Mouse (Mus musculus): Measurements from ENCODE around the gene Prim2. TPM values are rescaled to one million over a fixed set of nuclear protein-coding genes. Genes with fewer than 3 reads are reported as not detected.
"Not testable (repeated sequence)": the region's sequence is repeated elsewhere in the genome, so short reads cannot be mapped to it uniquely, and the experiment has no call there.

Prim2 gene
- total and polyA plus RNA-seq, 3 experiments: 1.1 to 2.3 (median 2.3) TPM

GRCm38 (mm10) chr1:33640089-33640488, 29.5 kb downstream of the Prim2 start:
- TF ChIP-seq CTCF (IDR thresholded peaks at IDR 0.05) (no peak), POLR2A (IDR thresholded peaks at IDR 0.05; ENCODE audit: insufficient read depth, low read depth, low read length) (no peak), EP300 (IDR thresholded peaks at IDR 0.05; ENCODE audit: insufficient read depth, low read depth, low read length) (no peak)
- DNase-seq: no peak
- Histone ChIP-seq H3K79me2 (replicated peaks; ENCODE audit: control insufficient read depth, insufficient read depth, low read length) (no peaks in the 10 kb centered on the region), H3K27me3 (ENCODE audit: control insufficient read depth, insufficient read depth, low read length) (no peaks in the 10 kb centered on the region), H3K36me3 (ENCODE audit: control insufficient read depth, insufficient read depth, low read length) (no peaks in the 10 kb centered on the region), H3K4me1 (ENCODE audit: control insufficient read depth, insufficient read depth, low read length) (no peaks in the 10 kb centered on the region), H3K27ac (no peak overlapping the region), H3K9ac (ENCODE audit: low read depth, low read length) (no peak overlapping the region), H3K4me3 (no peak overlapping the region)
- intact Hi-C loops (cut with DNase I): no loop called here
- whole genome bisulfite sequencing: 97% methylated on average over 5 of the region's 5 CpGs

GRCm38 (mm10) chr1:33639234-33639633, 30.4 kb downstream of the Prim2 start:
- H3K79me2 ChIP-seq (replicated peaks; ENCODE audit: control insufficient read depth, insufficient read depth, low read length): no peaks in the 10 kb centered on the region
- H3K27me3 ChIP-seq (ENCODE audit: control insufficient read depth, insufficient read depth, low read length): no peaks in the 10 kb centered on the region
- 93% methylated on average over 7 of the region's 7 CpGs for WGBS
- H3K27ac ChIP-seq: no peak overlapping the region
- H3K36me3 ChIP-seq (ENCODE audit: control insufficient read depth, insufficient read depth, low read length): no peaks in the 10 kb centered on the region
- no peak for DNase-seq
- TF ChIP-seq POLR2A (IDR thresholded peaks at IDR 0.05; ENCODE audit: insufficient read depth, low read depth, low read length) (no peak), CTCF (IDR thresholded peaks at IDR 0.05) (no peak), EP300 (IDR thresholded peaks at IDR 0.05; ENCODE audit: insufficient read depth, low read depth, low read length) (no peak)
- H3K9ac ChIP-seq (ENCODE audit: low read depth, low read length): no peak overlapping the region
- no peaks in the 10 kb centered on the region for H3K4me1 ChIP-seq (ENCODE audit: control insufficient read depth, insufficient read depth, low read length)
- intact Hi-C loops (cut with DNase I): loop anchor here (10.0 kb wide), 1 partner anchor 174 kb away; no protein-coding TSS in a partner anchor
- no peak overlapping the region for H3K4me3 ChIP-seq

- no peak for DNase-seq
Observed at GRCm38 (mm10) chr1:33637827-33638226, 31.8 kb downstream of the Prim2 start.

GRCm38 (mm10) chr1:33636421-33637195, 33.0 kb downstream of the Prim2 start:
- H3K27ac ChIP-seq: no peak overlapping the region
- no peaks in the 10 kb centered on the region for H3K36me3 ChIP-seq (ENCODE audit: control insufficient read depth, insufficient read depth, low read length)
- 93% methylated on average over 10 of the region's 10 CpGs for WGBS
- no peaks in the 10 kb centered on the region for H3K4me1 ChIP-seq (ENCODE audit: control insufficient read depth, insufficient read depth, low read length)
- intact Hi-C loops (cut with DNase I): loop anchor here (10.0 kb wide), 1 partner anchor 172 kb away; no protein-coding TSS in a partner anchor
- H3K9ac ChIP-seq (ENCODE audit: low read depth, low read length): no peak overlapping the region
- TF ChIP-seq EP300 (IDR thresholded peaks at IDR 0.05; ENCODE audit: insufficient read depth, low read depth, low read length) (no peak), CTCF (IDR thresholded peaks at IDR 0.05) (no peak), POLR2A (IDR thresholded peaks at IDR 0.05; ENCODE audit: insufficient read depth, low read depth, low read length) (no peak)
- no peak for DNase-seq
- H3K4me3 ChIP-seq: no peak overlapping the region
- H3K79me2 ChIP-seq (replicated peaks; ENCODE audit: control insufficient read depth, insufficient read depth, low read length): no peaks in the 10 kb centered on the region
- H3K27me3 ChIP-seq (ENCODE audit: control insufficient read depth, insufficient read depth, low read length): no peaks in the 10 kb centered on the region

More at GRCm38 (mm10) chr1:33637827-33638226, 31.8 kb downstream of the Prim2 start:
- Histone ChIP-seq H3K9ac (ENCODE audit: low read depth, low read length) (no peak overlapping the region), H3K36me3 (ENCODE audit: control insufficient read depth, insufficient read depth, low read length) (no peaks in the 10 kb centered on the region), H3K79me2 (replicated peaks; ENCODE audit: control insufficient read depth, insufficient read depth, low read length) (no peaks in the 10 kb centered on the region), H3K27ac (no peak overlapping the region), H3K4me3 (no peak overlapping the region), H3K27me3 (ENCODE audit: control insufficient read depth, insufficient read depth, low read length) (no peaks in the 10 kb centered on the region), H3K4me1 (ENCODE audit: control insufficient read depth, insufficient read depth, low read length) (no peaks in the 10 kb centered on the region)
- WGBS: 96% methylated on average over 14 of the region's 14 CpGs
- TF ChIP-seq POLR2A (IDR thresholded peaks at IDR 0.05; ENCODE audit: insufficient read depth, low read depth, low read length): no peak
- no peak for TF ChIP-seq EP300 (IDR thresholded peaks at IDR 0.05; ENCODE audit: insufficient read depth, low read depth, low read length)
- TF ChIP-seq CTCF (IDR thresholded peaks at IDR 0.05): no peak
- intact Hi-C loops (cut with DNase I): loop anchor here (10.0 kb wide), 1 partner anchor 173 kb away; no protein-coding TSS in a partner anchor

- H3K36me3 ChIP-seq (ENCODE audit: control insufficient read depth, insufficient read depth, low read length); H3K27ac ChIP-seq; H3K9ac ChIP-seq (ENCODE audit: low read depth, low read length); H3K27me3 ChIP-seq (ENCODE audit: control insufficient read depth, insufficient read depth, low read length); H3K79me2 ChIP-seq (replicated peaks; ENCODE audit: control insufficient read depth, insufficient read depth, low read length); H3K4me1 ChIP-seq (ENCODE audit: control insufficient read depth, insufficient read depth, low read length); DNase-seq; H3K4me3 ChIP-seq: not testable (repeated sequence)
- 94% methylated on average over 1 of the region's 1 CpGs for WGBS
- intact Hi-C loops (cut with DNase I): loop anchor here (10.0 kb wide), 1 partner anchor 166 kb away; no protein-coding TSS in a partner anchor
Observed at GRCm38 (mm10) chr1:33631002-33631618, 38.5 kb downstream of the Prim2 start.

GRCm38 (mm10) chr1:33627803-33628202, 41.8 kb downstream of the Prim2 start:
- no peak for DNase-seq
- no peak overlapping the region for H3K9ac ChIP-seq (ENCODE audit: low read depth, low read length)
- no peak overlapping the region for H3K4me3 ChIP-seq
- H3K4me1 ChIP-seq (ENCODE audit: control insufficient read depth, insufficient read depth, low read length): no peaks in the 10 kb centered on the region
- no peaks in the 10 kb centered on the region for H3K79me2 ChIP-seq (replicated peaks; ENCODE audit: control insufficient read depth, insufficient read depth, low read length)
- H3K27ac ChIP-seq: no peak overlapping the region
- intact Hi-C loops (cut with DNase I): no loop called here
- no peaks in the 10 kb centered on the region for H3K27me3 ChIP-seq (ENCODE audit: control insufficient read depth, insufficient read depth, low read length)
- 82% methylated on average over 6 of the region's 6 CpGs for WGBS
- TF ChIP-seq CTCF (IDR thresholded peaks at IDR 0.05) (peak; percentile 30), EP300 (IDR thresholded peaks at IDR 0.05; ENCODE audit: insufficient read depth, low read depth, low read length) (no peak)
- H3K36me3 ChIP-seq (ENCODE audit: control insufficient read depth, insufficient read depth, low read length): no peaks in the 10 kb centered on the region

Data from heart, adult 2 months (tissue).